Mouse (Mus musculus) T-helper 2 cell (primary cell): ENCODE measurements around the gene Dbx2.

Experiments used
- in situ Hi-C: fragments of 300-600 bp; cut with MboI, MseI; formaldehyde crosslinking; loops from one replicate; pipeline ENCODE4 v1.15.1; 2025; ENCODE audit warnings: high pct_unique_total_duplicates

The Dbx2 gene

DNA sequence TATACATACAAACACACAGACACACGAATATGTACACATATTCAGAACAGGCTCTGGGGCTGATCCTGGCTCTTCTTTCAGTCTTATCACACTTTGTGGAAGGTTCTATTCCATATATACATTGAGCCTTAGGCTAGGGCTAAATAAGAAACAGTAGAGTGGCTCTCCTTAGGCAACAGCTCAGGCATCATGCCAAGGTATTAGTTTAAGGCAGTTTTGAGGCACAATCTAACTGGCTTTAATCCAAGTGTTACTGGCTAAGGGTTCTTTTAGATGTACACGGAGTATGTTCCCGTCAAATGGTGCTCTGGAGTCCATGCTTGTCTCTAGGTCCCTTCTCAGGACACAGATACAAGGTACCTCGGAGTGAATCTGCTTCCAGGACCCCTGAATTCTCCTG, 31.4 kb downstream of the Dbx2 start:
- in situ Hi-C loops = no loop called here

- in situ Hi-C loops = no loop called here
Measured at GRCm38 (mm10) chr15:95622797-95623196, 33.0 kb downstream of the Dbx2 start.

DNA sequence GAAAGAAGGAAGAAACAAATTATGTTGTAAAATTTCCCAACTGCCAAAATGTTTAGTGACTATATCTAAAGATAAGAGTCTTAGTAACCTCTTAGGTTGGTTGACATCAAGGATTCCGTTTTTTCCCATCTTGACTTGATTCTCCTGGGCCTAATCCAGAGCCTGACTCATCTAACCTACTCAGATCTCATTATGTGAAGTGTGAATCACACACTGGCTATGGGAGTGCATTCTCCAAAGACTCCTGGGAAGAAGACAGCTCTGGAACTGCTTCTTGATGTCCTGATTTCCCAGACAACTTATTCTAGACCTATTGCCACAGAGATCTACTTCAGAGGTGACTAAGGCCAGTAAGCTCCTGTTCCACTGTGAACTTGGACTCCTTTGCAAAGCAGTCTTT, 43.2 kb downstream of the Dbx2 start:
- in situ Hi-C loops = no loop called here

DNA sequence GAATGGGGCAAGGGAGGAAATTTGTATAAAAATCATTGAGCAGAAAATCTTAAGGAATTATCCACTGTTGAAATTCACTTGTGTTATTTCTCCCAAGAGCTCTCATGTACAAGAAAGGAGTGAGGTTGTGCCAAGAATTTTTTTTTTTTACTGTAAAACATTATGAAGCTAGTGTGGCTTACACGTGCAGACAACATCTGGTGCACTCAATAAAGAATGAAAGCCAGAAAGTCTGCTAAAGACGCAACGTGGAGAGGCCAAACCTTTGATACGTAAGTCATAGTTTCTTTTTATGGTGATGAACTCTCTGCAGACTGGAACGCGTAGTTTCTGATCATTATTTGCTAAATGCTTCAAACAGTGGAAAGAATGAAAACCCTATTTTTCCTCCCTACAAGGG, 54.6 kb downstream of the Dbx2 start:
- in situ Hi-C loops = no loop called here

DNA sequence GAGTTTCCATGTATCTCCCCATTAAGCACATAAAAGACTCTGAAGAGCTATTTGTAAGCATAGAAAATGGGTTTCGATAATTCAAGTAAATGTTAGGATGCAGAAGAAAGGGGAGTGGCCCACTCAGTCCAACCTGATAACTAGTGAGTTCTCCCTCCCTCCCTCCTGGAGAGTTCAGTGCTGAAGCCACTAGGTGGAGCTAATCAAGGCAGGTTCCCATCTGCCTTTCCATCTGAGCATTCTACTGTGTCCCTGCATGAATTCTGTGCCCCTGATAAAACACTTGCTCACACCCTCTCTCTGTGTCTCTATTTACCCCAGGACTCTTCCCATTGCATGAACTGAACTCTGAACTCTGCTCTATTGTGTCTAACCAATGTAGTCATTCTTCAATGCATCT, 57.1 kb downstream of the Dbx2 start:
- in situ Hi-C loops = no loop called here

GRCm38 (mm10) chr15:95586906-95587305, 68.9 kb downstream of the Dbx2 start:
- in situ Hi-C loops = no loop called here

- in situ Hi-C loops = no loop called here
Measured at GRCm38 (mm10) chr15:95584891-95585290, 70.9 kb downstream of the Dbx2 start.

DNA sequence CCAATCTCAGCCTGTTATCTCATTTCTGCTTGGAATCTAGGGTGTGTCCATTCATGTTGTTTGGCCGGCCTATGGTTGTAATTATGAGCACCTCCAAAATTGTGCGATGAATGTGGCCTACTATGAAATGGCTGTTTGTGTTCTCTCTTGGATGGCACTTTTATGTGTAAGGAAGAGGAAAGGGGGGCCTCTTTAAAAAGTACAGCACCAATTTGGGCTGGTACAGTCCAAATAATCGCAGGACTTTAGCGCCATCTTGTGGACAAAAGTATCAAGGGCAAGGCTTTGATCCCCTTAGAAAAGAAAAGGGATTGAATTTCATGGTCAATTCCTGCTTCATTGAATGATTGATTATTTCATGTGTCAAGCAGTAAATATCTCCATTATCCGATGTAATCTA, 81.1 kb downstream of the Dbx2 start:
- in situ Hi-C loops = loop anchor here (5.0 to 10.0 kb wide), 2 partner anchors 230 to 802 kb away; no protein-coding TSS in a partner anchor
